In the genomic region with DNA sequence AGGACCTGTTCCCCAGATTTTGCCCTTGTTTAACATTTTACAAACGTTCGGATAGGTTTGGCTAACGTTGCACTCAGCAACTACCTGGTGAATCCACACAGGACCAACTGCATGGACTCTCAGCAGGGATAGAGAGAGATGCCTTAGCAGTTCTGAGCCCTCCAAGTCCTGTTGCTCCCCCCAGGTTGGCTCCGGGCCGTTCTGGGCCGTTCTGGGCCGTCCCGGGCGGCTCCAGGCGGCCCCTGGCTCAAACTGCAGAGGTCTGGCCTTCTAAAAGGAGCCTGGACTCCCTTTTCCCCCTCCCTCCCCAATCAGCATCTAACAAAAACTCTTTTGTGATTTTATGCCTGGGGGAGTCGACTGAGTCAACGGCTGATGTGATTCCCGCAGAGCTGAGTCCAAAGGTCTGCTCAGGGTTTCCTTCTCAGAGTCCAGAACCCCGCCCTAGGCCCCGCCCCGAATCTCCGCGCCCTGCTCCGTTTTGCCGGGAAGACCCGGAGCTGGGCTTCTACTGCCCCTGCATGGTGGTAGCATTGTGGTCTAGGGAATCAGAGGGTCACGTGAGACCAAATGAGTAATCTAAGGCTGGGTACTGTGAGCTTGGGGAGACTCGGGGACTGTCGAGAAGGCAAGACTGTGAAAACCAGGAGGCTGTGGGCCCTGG, we compare ENCODE assay signal across 8 mouse cellular contexts. TPM values are rescaled to one million over a fixed set of nuclear protein-coding genes. Genes with fewer than 3 reads are reported as not detected.
A peak's percentile ranks its signal among the peaks of the same experiment; 100 is the strongest.
DNase-seq lines count a peak whose midpoint lies in the region; ATAC-seq and TF ChIP-seq lines count a peak whose summit lies in the region.

No protein-coding gene starts in this region.

- H3K4me1 ChIP-seq in hindbrain, postnatal 0 days (ENCODE audit: insufficient read depth, low read length), result peaks cover 11% of the 10 kb centered on the region
- H3K4me1 ChIP-seq in limb, embryonic 11.5 days (ENCODE audit: control insufficient read depth, insufficient read depth, low read length), result peaks cover 3% of the 10 kb centered on the region; the same call in 1 of the 2 replicates
- peaks cover 7% of the 10 kb centered on the region for H3K4me1 ChIP-seq in midbrain, embryonic 11.5 days (ENCODE audit: control insufficient read depth, insufficient read depth, low read length)
- H3K4me1 ChIP-seq in testis, adult 2 months (ENCODE audit: control insufficient read depth, insufficient read depth, low read length), result peaks cover 12% of the 10 kb centered on the region

- H3K9me3 ChIP-seq in hindbrain, postnatal 0 days (ENCODE audit: low read length), result no peaks in the 10 kb centered on the region
- no peaks in the 10 kb centered on the region for H3K9me3 ChIP-seq in limb, embryonic 11.5 days (ENCODE audit: control insufficient read depth, low read length)
- H3K9me3 ChIP-seq in midbrain, embryonic 11.5 days (ENCODE audit: control insufficient read depth, low read length), result no peaks in the 10 kb centered on the region

- H3K27ac ChIP-seq in hindbrain, postnatal 0 days, result peak overlapping the region; percentile 36; the same call in 1 of the 2 replicates
- H3K27ac ChIP-seq in limb, embryonic 11.5 days (replicated peaks; ENCODE audit: low read depth, low read length), result peak overlapping the region; percentile 77
- H3K27ac ChIP-seq in midbrain, embryonic 11.5 days (ENCODE audit: low read depth, low read length), result no peak overlapping the region
- peak overlapping the region; percentile 32; the same call in 1 of the 2 replicates for H3K27ac ChIP-seq in testis, adult 2 months (ENCODE audit: control insufficient read depth, insufficient read depth, low read depth, low read length)

- DNase-seq in ZHBTc4 (ENCODE audit: low read depth, low spot score), result peak; percentile 99
- DNase-seq in cerebellum, postnatal 36 days, result peak; percentile 43 to 59
- DNase-seq in gastrocnemius, postnatal 14 days, result peak; percentile 87
- peak; percentile 66 for DNase-seq in hindbrain, postnatal 0 days (ENCODE audit: low spot score)
- DNase-seq in limb, embryonic 11.5 days (ENCODE audit: low spot score), result peak; percentile 88
- DNase-seq in midbrain, embryonic 11.5 days (ENCODE audit: low spot score, missing footprints), result peak; percentile 97
- no peak for DNase-seq in c-Kit-positive CD71-positive TER-119-positive erythroid progenitor cells, embryonic 14.5 days (ENCODE audit: low spot score)

- TF ChIP-seq POLR2A in testis, adult 2 months (IDR thresholded peaks at IDR 0.05; ENCODE audit: control insufficient read depth, low read depth, low read length), result no peak

- ATAC-seq in hindbrain, postnatal 0 days, result peak; percentile 90
- peak; percentile 94 for ATAC-seq in limb, embryonic 11.5 days (ENCODE audit: insufficient number of reproducible peaks, low FRiP score, low TSS enrichment, low read depth)
- peak; percentile 93 for ATAC-seq in midbrain, embryonic 11.5 days (ENCODE audit: low FRiP score)

- peak overlapping the region; percentile 43; the same call in 1 of the 2 replicates for H3K9ac ChIP-seq in hindbrain, postnatal 0 days (replicated peaks; ENCODE audit: low read length)
- H3K9ac ChIP-seq in limb, embryonic 11.5 days (ENCODE audit: low read length), result peak overlapping the region; percentile 55
- H3K9ac ChIP-seq in midbrain, embryonic 11.5 days (ENCODE audit: low read length), result peak overlapping the region; percentile 37; the same call in 1 of the 2 replicates

- H3K4me2 ChIP-seq in hindbrain, postnatal 0 days (ENCODE audit: low read depth, low read length), result peak overlapping the region; percentile 51
- H3K4me2 ChIP-seq in limb, embryonic 11.5 days (ENCODE audit: low read depth, severe bottlenecking), result peak overlapping the region; percentile 33
- H3K4me2 ChIP-seq in midbrain, embryonic 11.5 days, result peak overlapping the region; percentile 42

- intact Hi-C loops in gastrocnemius, postnatal 14 days (cut with DNase I; ENCODE audit: low total_unique reads), result loop anchor here (10.0 kb wide), 1 partner anchor 177 kb away; the partner anchor contains the start of gene Ctss

- no peaks in the 10 kb centered on the region for H3K27me3 ChIP-seq in hindbrain, postnatal 0 days (ENCODE audit: insufficient read depth, low read length)
- no peaks in the 10 kb centered on the region for H3K27me3 ChIP-seq in limb, embryonic 11.5 days (ENCODE audit: control insufficient read depth, insufficient read depth, low read length)
- H3K27me3 ChIP-seq in midbrain, embryonic 11.5 days (ENCODE audit: control insufficient read depth, insufficient read depth, low read length), result no peaks in the 10 kb centered on the region
- no peaks in the 10 kb centered on the region for H3K27me3 ChIP-seq in testis, adult 2 months (ENCODE audit: control insufficient read depth, insufficient read depth, low read length)

- 4% methylated on average over 24 of the region's 24 CpGs for WGBS in hindbrain, postnatal 0 days
- 9% methylated on average over 24 of the region's 24 CpGs for WGBS in limb, embryonic 11.5 days
- 5% methylated on average over 24 of the region's 24 CpGs for WGBS in midbrain, embryonic 11.5 days

- H3K36me3 ChIP-seq in hindbrain, postnatal 0 days (ENCODE audit: insufficient read depth, low read length), result no peaks in the 10 kb centered on the region
- H3K36me3 ChIP-seq in limb, embryonic 11.5 days (ENCODE audit: control insufficient read depth, insufficient read depth, low read length), result no peaks in the 10 kb centered on the region
- H3K36me3 ChIP-seq in midbrain, embryonic 11.5 days (ENCODE audit: control insufficient read depth, insufficient read depth, low read length), result no peaks in the 10 kb centered on the region
- H3K36me3 ChIP-seq in testis, adult 2 months (ENCODE audit: control insufficient read depth, insufficient read depth, low read length), result no peaks in the 10 kb centered on the region

- peak; percentile 35 for TF ChIP-seq CTCF in hindbrain, postnatal 0 days (IDR thresholded peaks at IDR 0.05; ENCODE audit: low read depth)
- no peak for TF ChIP-seq CTCF in testis, adult 2 months (IDR thresholded peaks at IDR 0.05; ENCODE audit: control insufficient read depth, insufficient read depth, insufficient replicate concordance, low read depth, low read length)

- H3K4me3 ChIP-seq in hindbrain, postnatal 0 days (ENCODE audit: low read length), result peak overlapping the region; percentile 21
- H3K4me3 ChIP-seq in limb, embryonic 11.5 days (ENCODE audit: low read depth, low read length), result peak overlapping the region; percentile 14
- peak overlapping the region; percentile 16; the same call in 1 of the 2 replicates for H3K4me3 ChIP-seq in midbrain, embryonic 11.5 days (ENCODE audit: low read depth, low read length)
- peak overlapping the region; percentile 75 for H3K4me3 ChIP-seq in testis, adult 2 months (ENCODE audit: control insufficient read depth, low read depth, low read length)

RNA-seq across cellular contexts. Expression of gene Adamtsl4, which starts 14.3 kb away (rescaled TPM):
- total RNA-seq in gastrocnemius, postnatal 14 days (2021), result 10 to 100 TPM; 27.1 to 50.8 TPM
- total RNA-seq in hindbrain, postnatal 0 days (2014; rRNA removed), result 1.0 and 1.6 TPM in 2 replicates
- 1.4 and 2.1 TPM in 2 replicates for polyA plus RNA-seq in hindbrain, postnatal 0 days (2015; fragmentation: Nextera tagmentation; extraction: Ambion mirVana)
- polyA plus RNA-seq in limb, embryonic 11.5 days (2014; fragmentation: Nextera tagmentation; extraction: Ambion mirVana), result 0.29 and 0.71 TPM in 2 replicates
- 0.28 and 0.52 TPM in 2 replicates for polyA plus RNA-seq in midbrain, embryonic 11.5 days (2014; fragmentation: Nextera tagmentation; extraction: Ambion mirVana)
- polyA plus RNA-seq in testis, adult 2 months (2012; rRNA removed), result 0.74 and 2.3 TPM in 2 replicates

RNA-seq across cellular contexts. Expression of gene Ecm1, which starts 37.4 kb away (rescaled TPM):
- 10 to 100 TPM; 16.7 to 18.5 TPM for total RNA-seq in gastrocnemius, postnatal 14 days (2021)
- total RNA-seq in hindbrain, postnatal 0 days (2014; rRNA removed), result 11.4 and 14.3 TPM in 2 replicates
- 8.9 and 11.4 TPM in 2 replicates for polyA plus RNA-seq in hindbrain, postnatal 0 days (2015; fragmentation: Nextera tagmentation; extraction: Ambion mirVana)
- 5.1 and 6.8 TPM in 2 replicates for polyA plus RNA-seq in limb, embryonic 11.5 days (2014; fragmentation: Nextera tagmentation; extraction: Ambion mirVana)
- 15.4 and 18.0 TPM in 2 replicates for polyA plus RNA-seq in midbrain, embryonic 11.5 days (2014; fragmentation: Nextera tagmentation; extraction: Ambion mirVana)
- 26.7 and 37.2 TPM in 2 replicates for polyA plus RNA-seq in testis, adult 2 months (2012; rRNA removed)

RNA-seq across cellular contexts. Expression of gene Mcl1, which starts 43.4 kb away (rescaled TPM):
- total RNA-seq in gastrocnemius, postnatal 14 days (2021), result 100 to 1,000 TPM in 1 of 2 experiments, 10 to 100 TPM in 1; 98.8 to 124 TPM
- 110 and 126 TPM in 2 replicates for total RNA-seq in hindbrain, postnatal 0 days (2014; rRNA removed)
- 38.8 and 41.5 TPM in 2 replicates for polyA plus RNA-seq in hindbrain, postnatal 0 days (2015; fragmentation: Nextera tagmentation; extraction: Ambion mirVana)
- polyA plus RNA-seq in limb, embryonic 11.5 days (2014; fragmentation: Nextera tagmentation; extraction: Ambion mirVana), result 63.2 and 67.9 TPM in 2 replicates
- polyA plus RNA-seq in midbrain, embryonic 11.5 days (2014; fragmentation: Nextera tagmentation; extraction: Ambion mirVana), result 74.1 and 79.9 TPM in 2 replicates
- polyA plus RNA-seq in testis, adult 2 months (2012; rRNA removed), result 27.4 and 40.2 TPM in 2 replicates

RNA-seq across cellular contexts. Expression of gene Tars2, which starts 58.0 kb away (rescaled TPM):
- total RNA-seq in gastrocnemius, postnatal 14 days (2021), result 10 to 100 TPM; 29.0 to 29.6 TPM
- 32.8 and 40.3 TPM in 2 replicates for total RNA-seq in hindbrain, postnatal 0 days (2014; rRNA removed)
- polyA plus RNA-seq in hindbrain, postnatal 0 days (2015; fragmentation: Nextera tagmentation; extraction: Ambion mirVana), result 39.5 and 40.9 TPM in 2 replicates
- polyA plus RNA-seq in limb, embryonic 11.5 days (2014; fragmentation: Nextera tagmentation; extraction: Ambion mirVana), result 64.1 and 66.3 TPM in 2 replicates
- 47.9 and 49.6 TPM in 2 replicates for polyA plus RNA-seq in midbrain, embryonic 11.5 days (2014; fragmentation: Nextera tagmentation; extraction: Ambion mirVana)
- 24.7 and 25.7 TPM in 2 replicates for polyA plus RNA-seq in testis, adult 2 months (2012; rRNA removed)

Comparison
In these comparisons a context has a peak if more than half of its experiments do, and no peak if none do; other contexts are left out.
1. H3K4me3 ChIP-seq: peak in every context shown above with its lines; median percentile 75 in testis, adult 2 months; 21 in hindbrain, postnatal 0 days; 16 in midbrain, embryonic 11.5 days; 14 in limb, embryonic 11.5 days.